Mouse (Mus musculus): ENCODE measurements around the gene Hnrnpa2b1. TPM values are rescaled to one million over a fixed set of nuclear protein-coding genes. Genes with fewer than 3 reads are reported as not detected.

Hnrnpa2b1 gene
- 1,697 TPM for polyA plus RNA-seq (2017; shearing (Covaris generic))

GRCm38 (mm10) chr6:51469715-51470310 lies at the start of gene Hnrnpa2b1:
Gene Hnrnpa2b1, minus strand, starts transcription at chr6:51469894.

GRCm38 (mm10) chr6:51470311-51471178 lies 851 bp upstream of the Hnrnpa2b1 start, which contains the start of gene Cbx3:
Gene Cbx3, plus strand, starts transcription at chr6:51470360.

GRCm38 (mm10) chr6:51432535-51433397 lies 36.9 kb downstream of the Hnrnpa2b1 start, which contains the start of gene Nfe2l3:
Gene Nfe2l3, plus strand, starts transcription at chr6:51432670.

Other genes starting within 250 kb of the Hnrnpa2b1 start
- 0.21 TPM for gene Nfe2l3, start 37.2 kb downstream of the Hnrnpa2b1 start, polyA plus RNA-seq (2017; shearing (Covaris generic))
- gene Cbx3, start 466 bp upstream of the Hnrnpa2b1 start, polyA plus RNA-seq (2017; shearing (Covaris generic)), result 99.1 TPM
- gene Snx10, start 54.0 kb upstream of the Hnrnpa2b1 start, polyA plus RNA-seq (2017; shearing (Covaris generic)), result 21.5 TPM